Mouse (Mus musculus): ENCODE results near the gene Cidec.

Cidec gene

DNA sequence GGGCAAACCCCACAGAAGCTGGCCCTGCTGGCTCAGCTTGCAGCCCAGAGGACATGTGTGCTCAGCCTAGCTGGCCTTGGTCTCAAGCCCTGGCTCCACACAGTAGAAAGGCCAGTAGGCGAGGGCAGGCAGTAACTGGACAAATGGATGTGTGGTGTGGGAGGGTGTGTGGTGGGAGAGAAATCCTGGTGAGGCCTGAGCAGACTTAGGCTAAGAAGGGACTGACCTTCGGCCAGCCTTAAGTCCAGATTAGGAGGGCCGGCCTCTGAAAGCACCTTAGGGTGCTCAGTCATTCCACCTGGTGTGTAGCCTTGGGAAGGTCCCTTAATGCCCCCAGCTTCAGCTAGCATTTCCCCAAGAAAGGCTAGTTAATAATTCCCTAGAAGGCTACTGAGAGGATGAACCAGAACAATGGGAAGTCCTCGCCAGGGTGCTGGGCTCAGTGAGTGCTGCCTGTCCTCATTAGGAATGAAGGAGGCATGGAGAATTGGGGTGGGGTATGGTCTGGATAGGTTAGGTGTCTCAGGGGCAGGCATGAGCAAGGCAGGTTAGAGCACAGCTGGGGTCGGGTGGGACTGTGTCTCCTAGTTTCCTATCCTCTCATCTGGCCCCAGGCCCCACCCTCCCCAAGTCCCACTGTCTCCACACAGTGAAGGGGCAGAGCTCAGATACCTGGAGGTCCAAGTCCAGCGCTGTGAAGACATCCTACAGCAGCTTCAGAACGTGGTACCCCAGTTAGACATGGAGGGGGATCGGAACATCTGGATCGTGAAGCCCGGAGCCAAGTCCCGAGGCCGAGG is 30.7 kb downstream of the Cidec start:
- no peak for DNase-seq

DNA sequence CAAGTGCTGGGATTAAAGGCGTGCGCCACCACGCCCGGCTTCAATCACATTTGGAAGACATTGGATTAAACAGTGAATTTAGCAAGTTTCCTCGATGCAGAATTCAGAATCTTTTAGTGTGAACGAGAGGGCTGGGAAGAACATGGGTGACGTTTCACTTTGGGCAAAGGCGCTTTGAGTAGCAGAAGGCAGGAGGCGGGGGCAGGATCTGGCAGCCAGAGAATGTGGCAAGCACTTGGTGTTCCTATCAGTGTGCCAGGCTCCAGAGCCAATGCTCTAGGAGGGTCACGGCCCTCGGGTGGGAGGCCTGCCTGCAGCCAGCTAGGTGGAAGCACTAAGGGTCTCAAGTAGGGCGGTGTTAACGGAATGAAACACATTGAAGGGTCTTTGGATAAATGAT is 33.5 kb downstream of the Cidec start:
- no peak for DNase-seq

DNA sequence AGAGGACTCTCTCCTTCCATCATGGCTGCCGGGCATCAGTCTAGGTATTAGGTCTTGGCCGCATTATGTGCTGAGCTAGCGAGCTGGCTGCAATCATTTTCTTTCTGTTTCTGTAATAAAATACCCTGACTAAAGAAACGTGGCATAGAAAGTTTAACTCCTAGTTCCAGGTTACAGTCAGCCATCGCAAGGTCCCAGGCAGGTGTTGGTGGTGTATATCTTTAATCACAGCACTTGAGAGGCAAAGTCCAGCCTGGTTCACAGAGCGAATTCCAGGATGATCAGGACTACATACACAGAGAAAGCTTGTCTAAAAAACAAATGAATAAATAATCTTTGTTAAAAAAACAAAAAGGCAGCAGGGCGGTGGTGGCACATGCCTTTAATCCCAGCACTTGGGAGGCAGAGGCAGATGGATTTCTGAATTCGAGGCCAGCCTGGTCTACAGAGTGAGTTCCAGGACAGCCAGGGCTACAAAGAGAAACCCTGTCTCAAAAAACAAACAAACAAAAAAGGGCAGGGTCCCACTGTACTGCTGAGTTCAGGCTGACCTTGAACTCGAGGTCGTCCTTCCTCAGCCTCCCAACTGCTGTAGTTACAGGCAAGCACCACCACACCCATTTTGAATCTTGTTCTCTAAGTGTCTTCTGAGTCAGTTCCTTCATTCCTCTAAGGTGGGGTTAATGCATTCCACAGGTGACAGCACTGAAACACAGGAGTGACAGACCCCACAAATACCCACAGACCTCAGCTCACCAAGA is 39.1 kb downstream of the Cidec start:
- DNase-seq: no peak

DNA sequence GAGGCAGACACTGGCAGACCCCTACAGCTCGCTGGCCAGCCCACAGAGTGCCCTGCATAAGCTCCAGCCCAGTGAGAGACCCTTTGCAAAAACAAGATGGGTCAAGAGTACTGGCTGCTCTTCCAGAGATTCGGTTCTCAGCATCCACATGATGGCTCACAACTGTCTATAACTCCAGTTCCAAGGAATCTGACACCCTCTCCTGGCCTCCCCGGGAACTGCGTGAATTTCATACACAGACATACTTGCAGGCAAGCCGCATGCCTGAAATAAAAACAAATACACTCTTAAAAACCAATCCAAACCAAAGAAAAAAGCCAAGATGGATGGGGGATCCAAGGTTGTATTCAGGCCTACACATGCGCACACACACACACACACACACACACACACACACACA is 40.1 kb downstream of the Cidec start:
- no peak for DNase-seq

DNA sequence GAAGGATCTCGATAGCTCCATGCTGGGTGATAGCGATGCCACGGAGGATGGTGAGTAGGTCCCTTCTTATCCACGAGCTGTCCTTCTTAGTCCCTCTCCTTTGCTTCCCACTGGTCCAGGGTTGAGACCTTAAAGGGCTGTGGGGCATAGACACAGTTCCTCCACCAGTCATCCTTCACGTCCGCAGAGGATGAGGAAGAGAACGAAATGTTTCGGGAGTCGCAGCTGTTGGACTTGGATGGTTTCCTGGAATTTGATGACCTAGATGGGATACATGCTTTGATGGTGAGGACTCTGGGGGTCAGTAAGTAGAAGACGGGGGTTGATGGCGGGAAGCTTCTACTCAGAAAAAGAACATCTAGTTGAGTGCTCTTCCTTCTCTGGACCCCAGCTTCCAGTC is 40.7 kb downstream of the Cidec start:
- no peak for DNase-seq

DNA sequence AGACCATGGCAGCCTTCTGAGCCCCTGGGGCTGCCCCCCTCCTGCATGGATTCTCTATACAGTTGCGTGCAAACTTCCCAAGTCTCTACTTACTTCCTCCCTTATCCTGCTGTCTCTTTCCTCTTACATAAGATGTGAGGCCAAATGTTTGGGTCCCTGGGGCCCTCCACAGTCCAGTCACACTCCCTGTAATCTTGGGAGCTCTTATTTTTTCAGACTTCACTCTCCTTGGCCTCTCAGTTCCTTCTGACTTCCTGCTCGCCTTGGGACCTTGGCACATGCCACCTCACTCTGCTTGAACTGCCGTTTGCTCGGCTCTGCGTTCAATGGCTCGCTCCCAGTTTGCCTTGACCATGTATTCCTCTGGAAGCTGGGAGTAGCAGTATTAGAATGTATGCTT is 41.6 kb downstream of the Cidec start:
- DNase-seq: no peak

DNA sequence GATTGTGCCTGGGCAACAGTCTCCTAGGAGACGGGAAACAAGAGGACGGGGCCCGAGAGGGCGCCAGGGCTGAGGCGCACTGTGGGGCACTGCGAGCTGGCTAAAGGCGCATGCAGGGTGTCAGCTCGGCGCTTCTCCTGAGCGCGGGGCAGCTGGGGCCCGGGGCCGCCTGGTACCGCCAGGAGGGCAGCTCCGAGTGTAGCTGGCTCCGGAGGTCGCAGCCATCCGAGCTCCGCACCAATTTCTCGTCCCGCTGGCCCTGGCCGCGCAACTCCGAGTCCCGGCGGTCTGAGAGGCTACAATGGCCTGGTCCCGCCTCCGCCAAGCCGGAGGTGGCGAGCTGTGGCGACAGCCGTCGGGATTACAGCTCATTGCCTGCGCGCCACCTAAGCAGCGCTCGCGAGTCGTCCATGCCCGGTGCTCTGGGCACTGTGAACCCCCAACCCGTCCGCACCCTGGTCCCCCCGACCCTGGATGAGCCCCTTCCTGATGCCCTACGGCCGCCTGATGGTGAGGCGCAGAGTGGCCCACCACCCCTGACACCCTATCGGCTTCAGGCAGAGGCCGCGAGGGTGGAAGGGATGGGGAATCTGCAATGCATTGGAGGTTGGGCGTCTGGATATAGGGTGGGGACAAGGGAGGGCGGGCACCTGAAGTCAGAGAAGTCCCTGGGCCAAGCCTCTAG is 43.0 kb downstream of the Cidec start:
- DNase-seq: peak; percentile 41

DNA sequence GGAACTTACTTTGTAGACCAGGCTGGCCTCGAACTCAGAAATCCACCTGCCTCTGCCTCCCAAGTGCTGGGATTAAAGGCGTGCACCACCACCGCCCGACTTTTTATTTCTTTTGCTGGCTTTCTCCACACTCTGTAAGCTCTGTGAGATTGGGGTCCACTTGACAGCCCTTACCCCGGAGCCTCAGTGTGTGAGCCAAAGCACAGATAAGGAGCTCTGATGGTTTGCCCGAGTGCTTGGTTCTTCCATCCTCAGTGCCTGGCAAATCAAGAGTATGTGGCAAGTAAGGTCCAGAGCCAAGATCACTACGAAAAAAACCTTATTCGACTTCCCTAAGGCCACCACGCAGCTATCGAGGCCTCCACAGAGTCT is 43.6 kb downstream of the Cidec start:
- DNase-seq: no peak

DNA sequence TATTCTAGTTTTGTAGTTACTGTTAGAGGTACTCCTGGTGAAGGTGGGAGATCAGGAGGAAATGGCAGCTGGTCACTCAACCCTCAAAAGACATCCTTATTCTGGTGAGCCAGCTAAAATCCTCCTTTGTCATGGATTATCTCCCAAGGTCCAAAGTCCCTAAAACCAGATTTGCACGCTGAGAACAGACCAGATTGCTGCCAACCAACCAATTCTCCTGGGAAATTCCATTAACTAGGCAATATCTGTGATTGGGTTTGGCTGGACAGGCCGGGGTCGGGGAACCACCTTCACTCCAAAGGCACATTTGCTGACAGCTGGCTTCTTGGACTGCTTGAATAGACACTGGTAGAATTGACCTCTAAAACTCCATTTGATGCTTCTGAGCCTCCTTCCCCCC is 44.8 kb downstream of the Cidec start:
- DNase-seq: no peak

DNA sequence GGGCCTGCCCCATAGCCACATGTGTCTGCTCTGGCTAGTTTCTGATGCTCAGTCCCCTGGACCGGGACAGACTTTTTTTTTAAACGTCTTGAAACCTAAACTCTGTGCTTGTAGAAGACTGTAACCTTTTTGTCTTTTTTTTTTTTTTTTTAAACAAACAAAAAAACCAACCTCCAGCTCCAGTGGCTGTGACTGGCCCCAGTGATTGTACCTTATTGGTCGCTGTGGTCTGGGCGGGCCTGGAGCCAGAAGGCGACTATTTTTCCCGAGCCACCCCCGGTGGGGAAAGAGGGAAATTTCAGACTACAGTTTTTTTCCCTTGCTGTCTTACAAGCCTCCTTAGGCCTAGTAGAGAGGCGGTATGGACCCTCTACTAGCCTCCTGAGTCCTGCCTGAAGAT is 46.6 kb downstream of the Cidec start, which contains the start of gene Ttll3:
TSS of gene Ttll3 (plus strand) at position 301 of the 400 bp plus-strand sequence.
- no peak for DNase-seq

DNA sequence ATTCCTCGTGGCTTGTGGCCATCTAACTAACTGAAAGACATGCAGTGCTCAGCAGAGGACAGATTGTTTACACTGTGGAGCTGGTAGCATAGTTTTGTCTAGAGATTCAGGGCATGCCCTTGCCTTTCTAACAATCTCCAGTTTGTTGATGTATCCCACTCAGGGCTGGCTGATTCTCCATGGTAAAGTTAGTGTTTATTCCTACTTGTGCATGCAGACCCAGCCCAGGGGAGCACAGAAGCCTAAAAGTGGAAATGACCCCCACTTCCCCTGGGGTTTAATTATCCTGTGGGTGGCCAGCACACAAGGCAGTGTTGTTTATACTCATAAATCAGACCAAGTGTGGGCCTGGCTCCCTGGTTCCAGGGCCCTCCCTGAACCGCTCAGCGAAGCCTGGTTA is 49.5 kb downstream of the Cidec start:
- no peak for DNase-seq

DNA sequence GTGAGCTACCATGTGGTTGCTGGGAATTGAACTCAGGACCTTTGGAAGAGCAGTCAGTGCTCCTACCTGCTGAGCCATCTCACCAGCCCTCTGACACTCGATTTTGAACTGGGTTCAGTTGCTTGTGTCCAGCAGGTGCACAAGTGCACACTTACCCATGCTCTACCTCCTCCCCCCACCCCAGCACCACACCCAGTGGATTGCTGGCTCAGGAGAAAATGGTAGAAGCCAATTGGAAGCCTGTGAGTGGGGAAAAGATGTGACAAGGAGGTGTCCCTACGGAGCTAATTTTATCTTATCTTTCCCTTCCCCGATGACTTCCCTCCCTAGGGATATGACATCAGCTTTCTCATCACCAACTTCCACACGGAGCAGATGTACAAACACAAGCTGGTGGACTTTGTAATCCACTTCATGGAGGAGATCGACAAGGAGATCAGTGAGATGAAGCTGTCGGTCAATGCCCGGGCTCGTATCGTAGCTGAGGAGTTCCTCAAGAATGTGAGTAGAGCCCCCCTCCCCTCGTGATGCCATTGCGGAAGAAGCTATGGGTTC is 50.3 kb downstream of the Cidec start:
- no peak for DNase-seq

DNA sequence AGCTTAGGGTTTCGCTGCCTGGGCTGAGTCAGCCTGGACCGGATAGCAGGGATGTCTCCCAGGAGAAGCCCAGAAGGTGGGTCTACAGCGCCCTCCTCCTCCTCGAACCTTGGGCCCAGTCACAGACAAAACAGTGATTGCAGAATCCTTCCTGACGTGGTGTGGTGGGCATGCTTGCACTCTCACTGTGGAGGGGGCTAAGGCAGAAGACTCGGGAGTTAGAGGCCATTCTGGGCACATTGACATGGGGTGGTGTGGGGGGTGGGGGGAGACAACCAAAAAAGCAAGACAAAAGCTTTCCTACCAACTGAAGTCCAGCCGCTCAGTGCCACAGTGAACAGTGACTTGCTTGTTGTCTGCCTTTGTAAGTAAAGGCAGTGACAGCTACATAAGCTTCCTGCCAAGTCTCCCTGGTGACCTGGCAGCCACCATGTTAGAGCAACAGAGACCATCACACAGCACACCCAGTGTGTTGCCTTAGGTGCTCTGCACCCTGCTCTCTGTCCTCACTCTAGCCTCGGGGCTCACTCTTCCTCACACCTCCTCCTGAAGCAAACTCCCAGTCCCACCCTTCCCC is 51.1 kb downstream of the Cidec start:
- no peak for DNase-seq

DNA sequence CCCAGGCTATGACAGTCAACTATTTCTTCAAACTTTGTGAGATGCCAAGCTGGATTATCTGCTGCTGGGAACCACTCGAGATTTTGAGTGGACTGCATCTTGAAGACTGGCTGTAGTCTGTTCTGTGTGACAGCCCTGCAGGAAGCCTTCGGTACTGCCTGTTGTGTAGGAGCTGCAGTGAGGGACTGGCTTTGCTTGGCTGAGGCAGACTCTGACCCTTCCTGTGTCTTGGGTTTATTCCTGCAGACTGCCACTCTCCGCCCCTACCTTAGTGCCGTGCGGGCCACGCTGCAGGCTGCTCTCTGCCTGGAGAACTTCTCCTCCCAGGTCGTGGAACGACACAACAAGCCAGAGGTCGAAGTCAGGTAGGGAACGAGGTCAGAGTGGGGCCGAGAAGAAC is 55.1 kb downstream of the Cidec start:
- DNase-seq: no peak

DNA sequence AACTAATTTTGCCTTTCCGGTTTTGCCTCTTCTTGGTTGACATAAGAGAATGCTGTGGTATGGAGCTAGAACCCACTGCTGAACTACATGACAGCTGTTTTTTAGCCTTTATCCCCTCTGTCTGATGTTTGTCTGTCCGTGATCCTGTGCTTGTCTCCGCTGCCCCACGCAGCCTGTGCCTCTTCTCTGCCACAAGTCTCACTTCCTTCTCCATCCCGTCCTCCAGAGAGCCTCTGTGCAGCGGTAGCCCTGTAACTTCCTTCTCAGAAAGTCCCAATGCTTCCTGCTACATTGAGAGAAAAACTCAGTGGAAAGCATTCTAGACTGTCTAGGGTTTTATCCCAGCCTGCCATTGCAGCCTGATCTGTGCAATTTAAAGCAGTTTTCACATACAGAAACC is 56.3 kb downstream of the Cidec start:
- no peak for DNase-seq

DNA sequence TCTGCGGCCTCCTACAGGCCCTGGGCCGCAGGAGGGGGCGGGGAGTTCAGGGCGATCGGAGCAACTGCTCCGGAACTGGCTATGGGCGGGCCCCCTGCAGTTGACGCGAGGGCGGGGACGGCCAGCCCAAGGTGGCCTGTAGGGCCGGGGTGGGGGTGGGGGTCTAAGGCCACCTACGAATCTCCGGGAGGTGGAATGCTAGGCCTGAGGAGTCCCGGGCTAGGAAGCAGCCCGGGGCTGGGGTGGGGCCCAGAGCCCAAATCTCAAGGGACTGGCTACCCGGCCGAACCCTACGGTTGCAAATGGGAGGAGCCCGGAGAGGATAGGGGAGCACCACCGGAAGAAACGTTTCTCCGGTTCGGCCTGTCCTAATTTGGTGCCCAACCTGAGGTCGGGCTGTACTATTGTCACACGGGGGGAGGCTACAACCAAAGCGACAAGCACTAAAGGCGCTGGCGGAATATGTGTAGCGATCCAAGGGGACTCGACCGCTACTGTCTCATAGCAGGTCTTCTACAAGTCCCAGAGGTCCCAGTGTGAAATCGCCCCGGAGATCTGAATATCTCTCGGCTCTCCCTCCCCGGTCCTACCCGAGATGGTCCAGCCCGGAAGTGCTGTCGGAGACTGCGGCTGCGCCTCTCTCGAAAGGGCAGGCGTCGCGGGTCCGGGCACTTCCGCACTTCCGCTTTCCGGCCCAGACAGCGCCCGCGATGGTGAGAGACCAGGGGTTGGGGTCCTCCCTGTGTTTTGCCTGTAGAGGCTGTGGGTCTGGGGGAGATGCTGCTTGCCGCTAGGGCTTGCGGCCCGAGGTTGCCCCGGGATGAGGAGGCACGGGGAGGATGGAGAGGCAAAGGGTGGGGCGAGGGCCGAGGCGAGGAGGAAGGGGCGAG is 57.8 kb downstream of the Cidec start, which contains the start of the genes Tada3 and Arpc4:
TSS of gene Tada3 (minus strand) at position 388 of the 890 bp plus-strand sequence.
TSS of gene Arpc4 (plus strand) at position 620 of the 890 bp plus-strand sequence.
- DNase-seq: peak; percentile 87

DNA sequence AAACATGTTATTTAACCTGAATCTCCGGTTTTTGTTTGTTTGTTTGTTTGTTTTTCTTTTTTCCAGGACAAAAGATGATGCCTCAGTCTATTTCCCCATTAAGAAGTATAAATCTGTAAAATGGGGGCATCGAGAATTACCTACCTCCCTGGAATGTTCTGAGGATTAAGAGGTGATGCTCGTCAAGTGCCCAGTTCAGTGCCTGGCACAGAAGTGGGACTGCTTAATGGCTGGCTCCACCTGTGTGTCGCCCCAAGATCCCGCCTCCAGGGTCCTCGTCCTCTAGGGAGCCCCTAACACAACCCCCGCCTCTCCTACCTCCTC is 58.4 kb downstream of the Cidec start:
- no peak for DNase-seq

Data from cerebellum, adult 11 months (tissue).